ENCODE assay signal across 16 mouse cellular contexts in genomic region chr11:78499543-78499942, GRCm38 (mm10). TPM values are rescaled to one million over a fixed set of nuclear protein-coding genes. Genes with fewer than 3 reads are reported as not detected.
A peak's percentile ranks its signal among the peaks of the same experiment; 100 is the strongest.
DNase-seq lines count a peak whose midpoint lies in the region; ATAC-seq and TF ChIP-seq lines count a peak whose summit lies in the region.
"Had no signal": no experiment of that assay in that cellular context is flagged by ENCODE, and none has a peak within 500 bp of the region (broad histone marks: within the 10 kb centered on the region; RNA-seq: fewer than 3 reads in every experiment).

No protein-coding gene starts in this region.

- H3K27me3 ChIP-seq in hindbrain, embryonic 10.5 days (ENCODE audit: insufficient read depth, poor library complexity, severe bottlenecking), result peaks cover 55% of the 10 kb centered on the region
- H3K27me3 ChIP-seq in hindbrain, postnatal 0 days (ENCODE audit: insufficient read depth, low read length), result no peaks in the 10 kb centered on the region
- H3K27me3 ChIP-seq in embryonic facial prominence, embryonic 10.5 days (replicated peaks; ENCODE audit: low read depth, poor library complexity, severe bottlenecking), result peaks cover 66% of the 10 kb centered on the region
- peaks cover 38% of the 10 kb centered on the region for H3K27me3 ChIP-seq in hindbrain, embryonic 12.5 days
- H3K27me3 ChIP-seq in liver, embryonic 16.5 days (ENCODE audit: control insufficient read depth, insufficient read depth, low read depth, low read length), result peaks cover 44% of the 10 kb centered on the region
- H3K27me3 ChIP-seq in thymus, adult 2 months (ENCODE audit: control insufficient read depth, insufficient read depth, low read length), result peaks cover 6% of the 10 kb centered on the region

- H3K4me2 ChIP-seq in hindbrain, postnatal 0 days (ENCODE audit: low read depth, low read length), result no peak overlapping the region
- H3K4me2 ChIP-seq in hindbrain, embryonic 12.5 days (replicated peaks), result no peak overlapping the region
- peak overlapping the region; percentile 19; the same call in 1 of the 2 replicates for H3K4me2 ChIP-seq in liver, embryonic 16.5 days (ENCODE audit: low read depth, low read length)

- DNase-seq in hindbrain, embryonic 10.5 days (ENCODE audit: low spot score), result no peak
- no peak for DNase-seq in hindbrain, postnatal 0 days (ENCODE audit: low spot score)
- DNase-seq in embryonic facial prominence, embryonic 10.5 days (ENCODE audit: low spot score), result no peak
- DNase-seq in thymus, adult 2 months, result no peak
- no peak for DNase-seq in adrenal gland, postnatal 10 days
- DNase-seq: cerebellum, adult 11 months; lung, postnatal 10 days; thymus, postnatal 14 days had no signal

- H3K9me3 ChIP-seq in hindbrain, embryonic 10.5 days, result no peaks in the 10 kb centered on the region
- H3K9me3 ChIP-seq in hindbrain, postnatal 0 days (ENCODE audit: low read length), result no peaks in the 10 kb centered on the region
- H3K9me3 ChIP-seq in embryonic facial prominence, embryonic 10.5 days, result no peaks in the 10 kb centered on the region
- H3K9me3 ChIP-seq in hindbrain, embryonic 12.5 days (replicated peaks), result no peaks in the 10 kb centered on the region
- H3K9me3 ChIP-seq in liver, embryonic 16.5 days (replicated peaks; ENCODE audit: control insufficient read depth, low read length), result no peaks in the 10 kb centered on the region

- WGBS in hindbrain, embryonic 10.5 days, result 49% methylated on average over 16 of the region's 16 CpGs
- WGBS in hindbrain, postnatal 0 days, result 58% methylated on average over 16 of the region's 16 CpGs
- 49% methylated on average over 16 of the region's 16 CpGs for WGBS in embryonic facial prominence, embryonic 10.5 days
- WGBS in hindbrain, embryonic 12.5 days, result 50% methylated on average over 16 of the region's 16 CpGs
- WGBS in liver, embryonic 16.5 days (ENCODE audit: insufficient replicate concordance), result 38% methylated on average over 16 of the region's 16 CpGs
- WGBS in thymus, adult 2 months, result 60% methylated on average over 16 of the region's 16 CpGs

- no peak for TF ChIP-seq CTCF in hindbrain, postnatal 0 days (IDR thresholded peaks at IDR 0.05; ENCODE audit: low read depth)
- no peak for TF ChIP-seq CTCF in thymus, adult 2 months (IDR thresholded peaks at IDR 0.05; ENCODE audit: borderline replicate concordance, control insufficient read depth, extremely low read depth, insufficient read depth, low read length, poor library complexity)

- H3K4me1 ChIP-seq in hindbrain, embryonic 10.5 days (replicated peaks), result peaks cover 46% of the 10 kb centered on the region
- H3K4me1 ChIP-seq in hindbrain, postnatal 0 days (ENCODE audit: insufficient read depth, low read length), result peaks cover 4% of the 10 kb centered on the region; the same call in 1 of the 2 replicates
- H3K4me1 ChIP-seq in embryonic facial prominence, embryonic 10.5 days, result peaks cover 29% of the 10 kb centered on the region
- H3K4me1 ChIP-seq in hindbrain, embryonic 12.5 days, result peaks cover 26% of the 10 kb centered on the region
- peaks cover 13% of the 10 kb centered on the region for H3K4me1 ChIP-seq in liver, embryonic 16.5 days (ENCODE audit: control insufficient read depth, low read depth, low read length)
- H3K4me1 ChIP-seq in thymus, adult 2 months (replicated peaks; ENCODE audit: control insufficient read depth, insufficient read depth, low read length), result peaks cover 15% of the 10 kb centered on the region

- H3K36me3 ChIP-seq in hindbrain, embryonic 10.5 days, result no peaks in the 10 kb centered on the region
- H3K36me3 ChIP-seq in hindbrain, postnatal 0 days (ENCODE audit: insufficient read depth, low read length), result no peaks in the 10 kb centered on the region
- no peaks in the 10 kb centered on the region for H3K36me3 ChIP-seq in embryonic facial prominence, embryonic 10.5 days (replicated peaks)
- H3K36me3 ChIP-seq in hindbrain, embryonic 12.5 days, result no peaks in the 10 kb centered on the region
- H3K36me3 ChIP-seq in liver, embryonic 16.5 days (ENCODE audit: control insufficient read depth, insufficient read depth), result no peaks in the 10 kb centered on the region
- H3K36me3 ChIP-seq in thymus, adult 2 months (ENCODE audit: control insufficient read depth, insufficient read depth, low read length), result no peaks in the 10 kb centered on the region

- TF ChIP-seq POLR2A in thymus, adult 2 months (IDR thresholded peaks at IDR 0.05; ENCODE audit: control insufficient read depth, extremely low read depth, insufficient read depth, low read length, poor library complexity), result no peak

- H3K4me3 ChIP-seq in hindbrain, embryonic 10.5 days, result peak overlapping the region; percentile 24
- H3K4me3 ChIP-seq in hindbrain, postnatal 0 days (ENCODE audit: low read length), result no peak overlapping the region; the same call in 1 of the 2 replicates
- peak overlapping the region; percentile 2; the same call in 1 of the 2 replicates for H3K4me3 ChIP-seq in embryonic facial prominence, embryonic 10.5 days
- 0 out of 2 replicates have a peak overlapping the region, but pooled peaks have one; percentile 1 for H3K4me3 ChIP-seq in hindbrain, embryonic 12.5 days
- H3K4me3 ChIP-seq in liver, embryonic 16.5 days (ENCODE audit: low read depth, low read length), result peak overlapping the region; percentile 56
- H3K4me3 ChIP-seq in thymus, adult 2 months (ENCODE audit: control insufficient read depth, insufficient read depth, low read length), result no peak overlapping the region

- no peak for ATAC-seq in hindbrain, postnatal 0 days
- no peak for ATAC-seq in hindbrain, embryonic 12.5 days (ENCODE audit: low FRiP score)
- ATAC-seq in liver, embryonic 16.5 days (ENCODE audit: low read depth), result no peak
- ATAC-seq: intestine, embryonic 16.5 days had no signal

- no peak overlapping the region for H3K9ac ChIP-seq in hindbrain, postnatal 0 days (replicated peaks; ENCODE audit: low read length)
- no peak overlapping the region for H3K9ac ChIP-seq in hindbrain, embryonic 12.5 days
- peak overlapping the region; percentile 50 for H3K9ac ChIP-seq in liver, embryonic 16.5 days (ENCODE audit: low read depth, low read length)

- peak overlapping the region; percentile 66 for H3K27ac ChIP-seq in hindbrain, embryonic 10.5 days
- no peak overlapping the region for H3K27ac ChIP-seq in hindbrain, postnatal 0 days
- peak overlapping the region; percentile 35; the same call in 1 of the 2 replicates for H3K27ac ChIP-seq in embryonic facial prominence, embryonic 10.5 days (replicated peaks)
- no peak overlapping the region for H3K27ac ChIP-seq in hindbrain, embryonic 12.5 days
- H3K27ac ChIP-seq in liver, embryonic 16.5 days (ENCODE audit: low read length), result peak overlapping the region; percentile 77
- no peak overlapping the region for H3K27ac ChIP-seq in thymus, adult 2 months (ENCODE audit: control insufficient read depth, insufficient read depth, low read length)
- H3K27ac ChIP-seq: kidney, postnatal 0 days had no signal

RNA-seq across cellular contexts. Expression of gene Vtn, which starts 0.7 kb away (rescaled TPM):
- 66.9 and 96.6 TPM in 2 replicates for polyA plus RNA-seq in hindbrain, embryonic 10.5 days (2016; fragmentation: Nextera tagmentation; extraction: Ambion mirVana)
- 109 and 152 TPM in 2 replicates for total RNA-seq in hindbrain, postnatal 0 days (2014; rRNA removed)
- 118 and 133 TPM in 2 replicates for polyA plus RNA-seq in hindbrain, postnatal 0 days (2015; fragmentation: Nextera tagmentation; extraction: Ambion mirVana)
- 16.3 and 16.7 TPM in 2 replicates for polyA plus RNA-seq in embryonic facial prominence, embryonic 10.5 days (2016; fragmentation: Nextera tagmentation; extraction: Ambion mirVana)
- 118 and 156 TPM in 2 replicates for polyA plus RNA-seq in hindbrain, embryonic 12.5 days (2016; fragmentation: Nextera tagmentation; extraction: Ambion mirVana)
- 977 and 1,120 TPM in 2 replicates for polyA plus RNA-seq in liver, embryonic 16.5 days (2015; fragmentation: Nextera tagmentation; extraction: Ambion mirVana)
- polyA plus RNA-seq in thymus, adult 2 months (2012; rRNA removed), result 5.5 and 8.9 TPM in 2 replicates
- total RNA-seq in adrenal gland, postnatal 10 days (2021), result 100 to 1,000 TPM; 229 to 546 TPM

RNA-seq across cellular contexts. Expression of gene Sarm1, which starts 2.0 kb away (rescaled TPM):
- 11.2 and 20.8 TPM in 2 replicates for polyA plus RNA-seq in hindbrain, embryonic 10.5 days (2016; fragmentation: Nextera tagmentation; extraction: Ambion mirVana)
- total RNA-seq in hindbrain, postnatal 0 days (2014; rRNA removed), result 85.9 and 87.8 TPM in 2 replicates
- polyA plus RNA-seq in hindbrain, postnatal 0 days (2015; fragmentation: Nextera tagmentation; extraction: Ambion mirVana), result 30.8 and 32.7 TPM in 2 replicates
- 5.0 and 6.0 TPM in 2 replicates for polyA plus RNA-seq in embryonic facial prominence, embryonic 10.5 days (2016; fragmentation: Nextera tagmentation; extraction: Ambion mirVana)
- polyA plus RNA-seq in hindbrain, embryonic 12.5 days (2016; fragmentation: Nextera tagmentation; extraction: Ambion mirVana), result 33.7 and 35.7 TPM in 2 replicates
- polyA plus RNA-seq in liver, embryonic 16.5 days (2015; fragmentation: Nextera tagmentation; extraction: Ambion mirVana), result 0.12 and 0.14 TPM in 2 replicates
- polyA plus RNA-seq in thymus, adult 2 months (2012; rRNA removed), result 0.62 and 0.97 TPM in 2 replicates
- 1 to 10 TPM; 3.2 to 5.5 TPM for total RNA-seq in adrenal gland, postnatal 10 days (2021)

RNA-seq across cellular contexts. Expression of gene Sebox, which starts 3.7 kb away (rescaled TPM):
- not detected in 2 replicates for polyA plus RNA-seq in hindbrain, embryonic 10.5 days (2016; fragmentation: Nextera tagmentation; extraction: Ambion mirVana)
- total RNA-seq in hindbrain, postnatal 0 days (2014; rRNA removed), result 0.58 and 0.78 TPM in 2 replicates
- 0.15 and 0.26 TPM in 2 replicates for polyA plus RNA-seq in hindbrain, postnatal 0 days (2015; fragmentation: Nextera tagmentation; extraction: Ambion mirVana)
- not detected in 2 replicates for polyA plus RNA-seq in embryonic facial prominence, embryonic 10.5 days (2016; fragmentation: Nextera tagmentation; extraction: Ambion mirVana)
- polyA plus RNA-seq in hindbrain, embryonic 12.5 days (2016; fragmentation: Nextera tagmentation; extraction: Ambion mirVana), result not detected in 2 replicates
- polyA plus RNA-seq in liver, embryonic 16.5 days (2015; fragmentation: Nextera tagmentation; extraction: Ambion mirVana), result 0.25 and 0.26 TPM in 2 replicates
- polyA plus RNA-seq in thymus, adult 2 months (2012; rRNA removed), result 0.09 and 0.13 TPM in 2 replicates
- total RNA-seq in adrenal gland, postnatal 10 days (2021), result not detected
- total RNA-seq: adrenal gland, postnatal 4 days; heart, adult 18-20 months; heart, postnatal 14 days had no signal
- polyA plus RNA-seq: intestine, embryonic 16.5 days; kidney, postnatal 0 days; limb, embryonic 11.5 days had no signal

RNA-seq across cellular contexts. Expression of gene Tmem199, which starts 12.4 kb away (rescaled TPM):
- 84.0 and 86.4 TPM in 2 replicates for polyA plus RNA-seq in hindbrain, embryonic 10.5 days (2016; fragmentation: Nextera tagmentation; extraction: Ambion mirVana)
- 40.3 and 42.1 TPM in 2 replicates for total RNA-seq in hindbrain, postnatal 0 days (2014; rRNA removed)
- 84.8 and 86.9 TPM in 2 replicates for polyA plus RNA-seq in hindbrain, postnatal 0 days (2015; fragmentation: Nextera tagmentation; extraction: Ambion mirVana)
- 75.9 and 76.0 TPM in 2 replicates for polyA plus RNA-seq in embryonic facial prominence, embryonic 10.5 days (2016; fragmentation: Nextera tagmentation; extraction: Ambion mirVana)
- polyA plus RNA-seq in hindbrain, embryonic 12.5 days (2016; fragmentation: Nextera tagmentation; extraction: Ambion mirVana), result 75.2 and 81.1 TPM in 2 replicates
- 17.0 and 17.2 TPM in 2 replicates for polyA plus RNA-seq in liver, embryonic 16.5 days (2015; fragmentation: Nextera tagmentation; extraction: Ambion mirVana)
- polyA plus RNA-seq in thymus, adult 2 months (2012; rRNA removed), result 13.5 and 17.3 TPM in 2 replicates
- 10 to 100 TPM; 21.3 to 25.1 TPM for total RNA-seq in adrenal gland, postnatal 10 days (2021)

RNA-seq across cellular contexts. Expression of gene Poldip2, which starts 12.4 kb away (rescaled TPM):
- 135 and 152 TPM in 2 replicates for polyA plus RNA-seq in hindbrain, embryonic 10.5 days (2016; fragmentation: Nextera tagmentation; extraction: Ambion mirVana)
- total RNA-seq in hindbrain, postnatal 0 days (2014; rRNA removed), result 134 and 143 TPM in 2 replicates
- 165 and 170 TPM in 2 replicates for polyA plus RNA-seq in hindbrain, postnatal 0 days (2015; fragmentation: Nextera tagmentation; extraction: Ambion mirVana)
- polyA plus RNA-seq in embryonic facial prominence, embryonic 10.5 days (2016; fragmentation: Nextera tagmentation; extraction: Ambion mirVana), result 175 and 178 TPM in 2 replicates
- polyA plus RNA-seq in hindbrain, embryonic 12.5 days (2016; fragmentation: Nextera tagmentation; extraction: Ambion mirVana), result 166 and 176 TPM in 2 replicates
- 62.5 and 63.6 TPM in 2 replicates for polyA plus RNA-seq in liver, embryonic 16.5 days (2015; fragmentation: Nextera tagmentation; extraction: Ambion mirVana)
- polyA plus RNA-seq in thymus, adult 2 months (2012; rRNA removed), result 41.3 and 43.6 TPM in 2 replicates
- total RNA-seq in adrenal gland, postnatal 10 days (2021), result 100 to 1,000 TPM; 188 to 199 TPM

Comparison
In these comparisons a context has a peak if more than half of its experiments do, and no peak if none do; other contexts are left out.
1. H3K27ac ChIP-seq: peak in hindbrain, embryonic 10.5 days (single experiment), embryonic facial prominence, embryonic 10.5 days (single experiment) and liver, embryonic 16.5 days (single experiment); none in hindbrain, postnatal 0 days (single experiment), hindbrain, embryonic 12.5 days (single experiment) and thymus, adult 2 months (single experiment).
2. H3K4me3 ChIP-seq: peak in hindbrain, embryonic 10.5 days (single experiment), embryonic facial prominence, embryonic 10.5 days (single experiment), hindbrain, embryonic 12.5 days (single experiment) and liver, embryonic 16.5 days (single experiment); none in hindbrain, postnatal 0 days (single experiment) and thymus, adult 2 months (single experiment).